Mouse (Mus musculus): ENCODE measurements around the gene Fv1.

DNA sequence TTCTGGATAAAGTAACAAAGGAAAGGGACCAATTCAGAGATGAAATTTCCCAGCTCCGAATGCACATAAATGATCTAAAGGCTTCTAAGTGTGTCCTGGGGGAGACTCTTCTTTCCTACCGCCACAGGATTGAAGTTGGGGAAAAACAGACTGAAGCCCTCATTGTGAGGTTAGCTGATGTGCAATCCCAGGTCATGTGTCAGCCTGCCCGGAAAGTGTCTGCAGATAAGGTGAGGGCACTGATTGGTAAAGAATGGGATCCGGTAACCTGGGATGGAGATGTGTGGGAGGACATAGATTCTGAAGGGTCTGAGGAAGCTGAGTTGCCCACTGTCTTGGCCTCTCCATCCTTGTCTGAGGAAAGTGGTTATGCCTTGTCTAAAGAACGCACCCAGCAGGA, 459 bp downstream of the Fv1 start:
- TF ChIP-seq CTCF (IDR thresholded peaks at IDR 0.05; ENCODE audit: low read depth) (no peak), EP300 (IDR thresholded peaks at IDR 0.05; ENCODE audit: low read depth) (no peak)

All from liver, embryonic 14.5 days (tissue).